Mouse (Mus musculus) C2C12 (cell line): ENCODE results near the gene Enoph1.

Source experiments
- CEBPB ChIP-seq: IDR thresholded peaks from one replicate; pipeline ENCODE4 v1.6.1; 2011; ENCODE audit warnings: low read depth, mild to moderate bottlenecking, control low read depth, moderate library complexity
- CTCF ChIP-seq: IDR thresholded peaks from one replicate; pipeline ENCODE4 v1.5.1; 2011; ENCODE audit not compliant: control insufficient read depth, insufficient read depth, insufficient read length
- FOSL1 ChIP-seq: IDR thresholded peaks from one replicate; pipeline ENCODE4 v1.8.0; 2011; ENCODE audit warnings: mild to moderate bottlenecking, low read length; ENCODE audit not compliant: poor library complexity, insufficient read depth, severe bottlenecking
- MAX ChIP-seq: IDR thresholded peaks from one replicate; pipeline ENCODE4 v1.6.1; 2011; ENCODE audit warnings: mild to moderate bottlenecking, control low read depth
- MYOD1 ChIP-seq: IDR thresholded peaks from one replicate; pipeline ENCODE4 v1.6.1; 2011; ENCODE audit warnings: low read depth; ENCODE audit not compliant: control insufficient read depth, insufficient read length
- MYOG ChIP-seq: IDR thresholded peaks from one replicate; pipeline ENCODE4 v1.6.1; 2011; ENCODE audit not compliant: control insufficient read depth, insufficient read length; ENCODE audit errors: extremely low read depth
- USF1 ChIP-seq: IDR thresholded peaks from one replicate; pipeline ENCODE4 v1.6.1; 2011; ENCODE audit warnings: low read depth, mild to moderate bottlenecking, control low read depth, moderate library complexity

DNA sequence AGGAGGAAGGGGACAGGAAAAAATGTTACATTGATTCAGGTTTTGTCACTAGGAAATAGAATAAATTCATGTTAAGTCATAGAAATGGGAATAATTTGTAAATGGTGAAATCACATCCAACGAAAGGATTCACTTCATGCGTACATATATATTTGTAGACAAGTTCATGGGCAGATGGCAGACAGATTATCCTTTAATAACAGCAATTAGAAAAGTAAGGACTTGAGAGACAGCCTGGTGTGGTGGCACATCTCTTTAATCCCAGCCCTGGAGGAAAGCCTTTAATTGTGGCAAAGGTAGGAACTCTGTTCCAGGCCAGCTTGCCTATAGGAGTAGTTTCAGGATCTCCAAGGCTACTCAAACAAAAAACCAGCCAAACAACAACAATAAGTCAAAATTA lies 29.7 kb downstream of the Enoph1 start:
- TF ChIP-seq MAX: no peak
- TF ChIP-seq CTCF: no peak
- TF ChIP-seq FOSL1: no peak
- TF ChIP-seq CEBPB: no peak
- no peak for TF ChIP-seq USF1
- TF ChIP-seq MYOD1: no peak
- TF ChIP-seq MYOG: no peak
